Mouse (Mus musculus): Measurements from ENCODE around the gene Ppp1r9a. TPM values are rescaled to one million over a fixed set of nuclear protein-coding genes. Genes with fewer than 3 reads are reported as not detected.
"Not testable (repeated sequence)": the region's sequence is repeated elsewhere in the genome, so short reads cannot be mapped to it uniquely, and the experiment has no call there.

The Ppp1r9a gene
- total and polyA plus RNA-seq, 3 experiments, result 4.6 to 11.8 (median 10.9) TPM

- Histone ChIP-seq H3K9ac (ENCODE audit: low read depth, low read length) (no peak overlapping the region), H3K4me1 (ENCODE audit: control insufficient read depth, insufficient read depth, low read length) (no peaks in the 10 kb centered on the region), H3K36me3 (ENCODE audit: control insufficient read depth, insufficient read depth, low read length) (no peaks in the 10 kb centered on the region), H3K79me2 (replicated peaks; ENCODE audit: control insufficient read depth, insufficient read depth, low read length) (no peaks in the 10 kb centered on the region), H3K27me3 (ENCODE audit: control insufficient read depth, insufficient read depth, low read length) (no peaks in the 10 kb centered on the region), H3K4me3 (no peak overlapping the region), H3K27ac (no peak overlapping the region)
- intact Hi-C loops (cut with DNase I), result loop anchor here (5.0 kb wide), 2 partner anchors 212 to 487 kb away; no protein-coding TSS in a partner anchor
- no peak for TF ChIP-seq POLR2A (IDR thresholded peaks at IDR 0.05; ENCODE audit: insufficient read depth, low read depth, low read length)
- no peak for TF ChIP-seq EP300 (IDR thresholded peaks at IDR 0.05; ENCODE audit: insufficient read depth, low read depth, low read length)
- TF ChIP-seq CTCF (IDR thresholded peaks at IDR 0.05), result no peak
- 75% methylated on average over 6 of the region's 6 CpGs for WGBS
- no peak for DNase-seq
Observed at GRCm38 (mm10) chr6:4899906-4900305, 2.8 kb upstream of the Ppp1r9a start.

DNA sequence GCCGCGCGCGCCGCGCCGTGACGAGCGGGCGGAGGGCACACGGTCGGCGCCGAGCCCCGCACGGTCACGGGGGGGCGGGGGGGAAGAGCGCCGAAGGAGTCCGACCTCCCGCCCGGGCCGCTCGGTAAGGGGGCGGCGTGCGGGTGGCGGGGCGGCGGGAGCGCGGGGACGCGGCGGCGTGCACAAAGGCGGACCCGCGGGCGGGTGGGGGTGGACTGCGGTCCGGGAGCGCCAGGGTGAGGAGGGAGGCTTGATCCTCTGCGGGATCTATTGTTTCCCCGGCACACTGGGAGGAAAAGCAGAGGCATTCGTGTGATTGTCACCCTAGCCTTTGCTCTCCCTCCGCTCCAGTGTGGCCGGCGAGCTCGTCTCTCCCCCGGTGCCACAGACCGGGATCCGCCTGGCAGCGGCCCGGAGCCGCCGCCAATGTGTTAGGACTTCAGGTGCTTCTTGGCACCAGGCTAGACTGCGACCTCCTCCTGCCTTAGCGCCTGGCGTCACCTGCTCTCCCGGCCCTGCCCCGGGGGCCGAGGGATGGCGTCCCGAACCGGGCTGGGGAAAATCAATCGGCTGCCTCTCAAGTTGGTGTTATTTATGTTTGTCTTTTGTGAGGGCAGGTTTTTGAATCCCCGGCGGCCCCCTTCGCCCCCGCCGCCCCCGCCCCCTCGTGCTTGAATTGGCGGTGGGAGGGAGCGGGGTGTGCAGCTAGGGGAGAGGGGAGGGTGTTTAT lies 773 bp downstream of the Ppp1r9a start:
- Histone ChIP-seq H3K79me2 (replicated peaks; ENCODE audit: control insufficient read depth, insufficient read depth, low read length) (no peaks in the 10 kb centered on the region), H3K27me3 (ENCODE audit: control insufficient read depth, insufficient read depth, low read length) (no peaks in the 10 kb centered on the region), H3K4me1 (ENCODE audit: control insufficient read depth, insufficient read depth, low read length) (no peaks in the 10 kb centered on the region), H3K27ac (peak overlapping the region; percentile 71), H3K36me3 (ENCODE audit: control insufficient read depth, insufficient read depth, low read length) (no peaks in the 10 kb centered on the region), H3K4me3 (peak overlapping the region; percentile 72), H3K9ac (ENCODE audit: low read depth, low read length) (peak overlapping the region; percentile 67)
- intact Hi-C loops (cut with DNase I), result loop anchor here (5.0 kb wide), 2 partner anchors 209 to 484 kb away; no protein-coding TSS in a partner anchor
- under 1% methylated on average over 73 of the region's 77 CpGs for WGBS
- DNase-seq, result peak; percentile 51 to 63
- TF ChIP-seq EP300 (IDR thresholded peaks at IDR 0.05; ENCODE audit: insufficient read depth, low read depth, low read length), result no peak
- TF ChIP-seq CTCF (IDR thresholded peaks at IDR 0.05), result no peak
- no peak for TF ChIP-seq POLR2A (IDR thresholded peaks at IDR 0.05; ENCODE audit: insufficient read depth, low read depth, low read length)

DNA sequence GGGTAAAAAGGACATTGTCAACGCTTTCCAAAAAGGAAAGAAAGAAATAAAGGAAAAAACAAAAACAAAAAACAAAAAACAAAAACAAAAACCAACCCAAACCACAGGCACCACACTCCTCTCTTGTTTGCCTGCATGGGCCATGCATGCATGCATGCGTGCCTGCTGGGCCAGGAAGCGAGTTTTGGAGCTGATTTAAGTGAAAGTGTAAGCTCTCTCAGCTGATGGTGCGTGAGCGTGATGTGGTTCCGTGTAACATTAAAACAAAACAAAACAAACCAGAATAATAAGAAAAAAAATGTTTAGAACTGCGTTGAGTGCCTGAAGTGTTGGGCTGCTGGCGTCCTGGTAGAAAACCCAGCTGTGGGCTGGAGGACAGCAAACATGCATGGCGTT lies 1.3 kb downstream of the Ppp1r9a start:
- peak overlapping the region; percentile 72 for H3K4me3 ChIP-seq
- no peaks in the 10 kb centered on the region for H3K4me1 ChIP-seq (ENCODE audit: control insufficient read depth, insufficient read depth, low read length)
- no peak overlapping the region; the same call in 1 of the 2 replicates for H3K27ac ChIP-seq
- no peaks in the 10 kb centered on the region for H3K79me2 ChIP-seq (replicated peaks; ENCODE audit: control insufficient read depth, insufficient read depth, low read length)
- 14% methylated on average over 9 of the region's 9 CpGs for WGBS
- H3K27me3 ChIP-seq (ENCODE audit: control insufficient read depth, insufficient read depth, low read length), result no peaks in the 10 kb centered on the region
- no peaks in the 10 kb centered on the region for H3K36me3 ChIP-seq (ENCODE audit: control insufficient read depth, insufficient read depth, low read length)
- TF ChIP-seq CTCF (IDR thresholded peaks at IDR 0.05) (no peak), POLR2A (IDR thresholded peaks at IDR 0.05; ENCODE audit: insufficient read depth, low read depth, low read length) (no peak), EP300 (IDR thresholded peaks at IDR 0.05; ENCODE audit: insufficient read depth, low read depth, low read length) (no peak)
- intact Hi-C loops (cut with DNase I), result loop anchor here (5.0 kb wide), 2 partner anchors 208 to 483 kb away; no protein-coding TSS in a partner anchor
- peak overlapping the region; percentile 33; the same call in 1 of the 2 replicates for H3K9ac ChIP-seq (ENCODE audit: low read depth, low read length)
- peak; percentile 10 to 42 for DNase-seq

DNA sequence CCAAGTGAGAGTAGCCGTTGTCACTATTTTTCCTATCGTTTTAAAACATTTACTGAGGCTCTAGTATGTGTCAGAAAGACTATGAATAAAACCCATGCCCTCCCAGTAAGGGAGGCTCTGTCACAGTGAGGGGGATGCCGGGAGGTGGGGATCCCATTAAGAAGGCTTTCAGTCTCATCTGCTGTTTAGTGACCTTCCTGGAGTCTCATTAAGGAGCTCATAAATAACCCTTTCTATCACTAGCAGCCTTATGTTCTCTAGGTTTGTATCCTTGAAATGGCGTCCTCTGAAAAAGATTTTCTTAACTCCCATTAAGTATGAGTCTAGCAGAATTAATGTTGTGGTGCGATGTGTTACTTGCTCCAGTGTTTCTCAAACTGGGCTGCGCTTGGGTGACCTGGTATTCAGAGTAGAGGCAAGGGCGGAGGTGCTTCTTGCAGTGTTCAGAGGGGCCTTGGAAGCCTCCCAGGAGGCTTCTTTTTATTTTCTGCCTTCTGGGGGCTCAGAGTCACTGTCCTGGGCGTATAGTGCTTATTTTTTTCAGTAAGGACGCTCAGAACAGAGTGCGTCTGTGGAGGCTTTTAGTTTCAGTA lies 7.4 kb downstream of the Ppp1r9a start:
- Histone ChIP-seq H3K79me2 (replicated peaks; ENCODE audit: control insufficient read depth, insufficient read depth, low read length) (no peaks in the 10 kb centered on the region), H3K4me3 (no peak overlapping the region), H3K4me1 (ENCODE audit: control insufficient read depth, insufficient read depth, low read length) (no peaks in the 10 kb centered on the region), H3K9ac (ENCODE audit: low read depth, low read length) (no peak overlapping the region), H3K36me3 (ENCODE audit: control insufficient read depth, insufficient read depth, low read length) (no peaks in the 10 kb centered on the region), H3K27ac (no peak overlapping the region), H3K27me3 (ENCODE audit: control insufficient read depth, insufficient read depth, low read length) (no peaks in the 10 kb centered on the region)
- no peak for DNase-seq
- WGBS, result 88% methylated on average over 10 of the region's 10 CpGs
- intact Hi-C loops (cut with DNase I), result no loop called here
- TF ChIP-seq EP300 (IDR thresholded peaks at IDR 0.05; ENCODE audit: insufficient read depth, low read depth, low read length), result no peak
- no peak for TF ChIP-seq POLR2A (IDR thresholded peaks at IDR 0.05; ENCODE audit: insufficient read depth, low read depth, low read length)
- TF ChIP-seq CTCF (IDR thresholded peaks at IDR 0.05), result no peak

GRCm38 (mm10) chr6:4918470-4918869 lies 15.8 kb downstream of the Ppp1r9a start:
- Histone ChIP-seq H3K36me3 (ENCODE audit: control insufficient read depth, insufficient read depth, low read length) (no peaks in the 10 kb centered on the region), H3K27ac (no peak overlapping the region), H3K9ac (ENCODE audit: low read depth, low read length) (no peak overlapping the region), H3K27me3 (ENCODE audit: control insufficient read depth, insufficient read depth, low read length) (no peaks in the 10 kb centered on the region), H3K79me2 (replicated peaks; ENCODE audit: control insufficient read depth, insufficient read depth, low read length) (no peaks in the 10 kb centered on the region), H3K4me3 (no peak overlapping the region), H3K4me1 (ENCODE audit: control insufficient read depth, insufficient read depth, low read length) (no peaks in the 10 kb centered on the region)
- WGBS, result 45% methylated on average over 5 of the region's 5 CpGs
- intact Hi-C loops (cut with DNase I), result no loop called here
- DNase-seq, result no peak
- TF ChIP-seq CTCF (IDR thresholded peaks at IDR 0.05) (no peak), POLR2A (IDR thresholded peaks at IDR 0.05; ENCODE audit: insufficient read depth, low read depth, low read length) (no peak), EP300 (IDR thresholded peaks at IDR 0.05; ENCODE audit: insufficient read depth, low read depth, low read length) (no peak)

GRCm38 (mm10) chr6:4923791-4924190 lies 21.1 kb downstream of the Ppp1r9a start:
- H3K4me3 ChIP-seq; H3K27ac ChIP-seq; DNase-seq; H3K9ac ChIP-seq (ENCODE audit: low read depth, low read length); H3K79me2 ChIP-seq (replicated peaks; ENCODE audit: control insufficient read depth, insufficient read depth, low read length); intact Hi-C loops (cut with DNase I); H3K36me3 ChIP-seq (ENCODE audit: control insufficient read depth, insufficient read depth, low read length); H3K4me1 ChIP-seq (ENCODE audit: control insufficient read depth, insufficient read depth, low read length); H3K27me3 ChIP-seq (ENCODE audit: control insufficient read depth, insufficient read depth, low read length): not testable (repeated sequence)
